Mouse (Mus musculus) limb, embryonic 15.5 days (tissue): Measurements from ENCODE around the gene Cldn34c1. TPM values are rescaled to one million over a fixed set of nuclear protein-coding genes. Genes with fewer than 3 reads are reported as not detected.
"Not testable (repeated sequence)": the region's sequence is repeated elsewhere in the genome, so short reads cannot be mapped to it uniquely, and the experiment has no call there.

ENCODE experiments used
- ATAC-seq: fragments of 200-750 bp; cut with Nextera tagmentation; 2 replicates; pipeline ENCODE4 v1.8.0; 2017; ENCODE audit warnings: low read depth, moderate TSS enrichment; ENCODE audit not compliant: insufficient number of reproducible peaks, low FRiP score, low TSS enrichment
- H3K27ac ChIP-seq: fragments of 300-500 bp; sonication (generic); 2 replicates; pipeline ENCODE4 v1.5.1; 2015; ENCODE audit warnings: moderate library complexity, mild to moderate bottlenecking, inconsistent platforms
- H3K27me3 ChIP-seq: fragments of 300-500 bp; sonication (generic); 2 replicates; pipeline ENCODE4 v1.6.1; 2015; ENCODE audit warnings: inconsistent platforms
- H3K36me3 ChIP-seq: fragments of 300-500 bp; sonication (generic); 2 replicates; pipeline ENCODE4 v1.6.1; 2015; ENCODE audit warnings: inconsistent platforms
- H3K4me1 ChIP-seq: fragments of 300-500 bp; sonication (generic); 2 replicates; pipeline ENCODE4 v1.6.1; 2015; ENCODE audit warnings: inconsistent platforms
- H3K4me2 ChIP-seq: fragments of 300-500 bp; sonication (generic); 2 replicates; pipeline ENCODE4 v1.6.1; 2015; ENCODE audit warnings: mild to moderate bottlenecking, inconsistent platforms
- H3K4me3 ChIP-seq: fragments of 300-500 bp; sonication (generic); 2 replicates; pipeline ENCODE4 v1.5.1; 2015; ENCODE audit warnings: mild to moderate bottlenecking, inconsistent platforms
- H3K9ac ChIP-seq: fragments of 300-500 bp; sonication (generic); 2 replicates; pipeline ENCODE4 v1.6.1; 2015; ENCODE audit warnings: inconsistent platforms
- H3K9me3 ChIP-seq: fragments of 300-500 bp; sonication (generic); 2 replicates; pipeline ENCODE4 v1.6.1; 2016; ENCODE audit warnings: inconsistent platforms
- WGBS: fragments of 180-500 bp; shearing (Covaris S2); methylation state at CpG from one replicate; pipeline ENCODE4 v1.1.7; 2015; 5-methylcytosine and 5-hydroxymethylcytosine counted together
- polyA plus RNA-seq: library from polyadenylated mRNA; unstranded; fragments of >200 nt; fragmentation: Nextera tagmentation; extraction: Ambion mirVana; gene quantifications from 2 replicates; pipeline ENCODE4 v1.2.1, GENCODE M21; 2015

Gene Cldn34c1
- polyA plus RNA-seq: 12.9 and 14.4 TPM in 2 replicates

- peak within 1 kb of the TSS; percentile 52 for H3K4me3 ChIP-seq
- ATAC-seq: peak; percentile 99
- no peaks in the 10 kb centered on the region for H3K4me1 ChIP-seq
- H3K27me3 ChIP-seq: no peaks in the 10 kb centered on the region
- peak within 1 kb of the TSS; percentile 34 for H3K4me2 ChIP-seq
- WGBS: 4% methylated on average over 64 of the region's 66 CpGs
- H3K27ac ChIP-seq: peak within 1 kb of the TSS; percentile 93
- no peaks in the 10 kb centered on the region for H3K36me3 ChIP-seq
- no peaks in the 10 kb centered on the region for H3K9me3 ChIP-seq
- 0 out of 2 replicates have a peak within 1 kb of the TSS, but pooled peaks have one; percentile 26 for H3K9ac ChIP-seq
Measured at GRCm38 (mm10) chrX:123103291-123104260, at the start of gene Cldn34c1. TSS of gene Cldn34c1 (plus strand) at chrX:123103495.

DNA sequence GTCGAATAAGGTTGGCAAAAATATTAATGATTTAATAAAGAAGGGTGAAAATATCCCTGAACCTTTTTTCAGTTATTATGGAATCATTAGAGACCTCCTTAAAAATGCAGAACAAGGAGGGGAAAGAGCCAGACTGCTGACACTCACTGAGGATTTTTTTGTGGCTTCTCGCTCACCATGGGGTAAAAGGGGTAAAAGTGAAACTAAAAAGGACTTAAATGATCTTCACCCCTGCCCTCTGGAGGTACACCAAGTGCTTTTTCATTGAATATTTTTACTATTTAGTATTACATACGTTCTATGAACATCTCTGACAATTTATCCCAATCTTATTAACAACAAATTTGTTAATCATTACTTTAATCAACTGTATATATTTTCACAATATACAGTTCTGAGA, 15.9 kb upstream of the Cldn34c1 start:
- no peaks in the 10 kb centered on the region for H3K4me1 ChIP-seq
- ATAC-seq: no peak
- H3K9me3 ChIP-seq: no peaks in the 10 kb centered on the region
- H3K9ac ChIP-seq: no peak overlapping the region
- no peaks in the 10 kb centered on the region for H3K36me3 ChIP-seq
- no peak overlapping the region for H3K4me2 ChIP-seq
- WGBS: 76% methylated on average over 3 of the region's 3 CpGs
- no peak overlapping the region for H3K27ac ChIP-seq
- H3K4me3 ChIP-seq: no peak overlapping the region
- no peaks in the 10 kb centered on the region for H3K27me3 ChIP-seq

DNA sequence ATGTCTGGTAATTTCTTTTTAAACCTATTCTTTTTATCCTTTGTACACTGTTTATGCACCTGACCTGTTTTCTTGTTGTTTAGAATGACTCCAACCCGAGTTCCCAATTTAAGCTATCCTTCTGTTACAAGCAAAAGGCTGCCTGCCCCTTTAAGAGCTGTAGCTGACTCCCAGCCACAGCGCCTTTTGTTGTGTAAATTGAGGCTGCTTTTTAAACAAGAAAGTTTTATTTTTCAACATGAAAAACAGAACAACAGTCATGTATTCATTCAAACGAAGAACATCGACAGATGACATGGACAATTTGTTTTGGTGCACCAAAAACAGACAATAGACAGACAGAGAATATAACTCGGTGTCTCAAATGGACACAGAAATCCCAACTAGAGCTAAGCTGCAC, 489 bp upstream of the Cldn34c1 start:
- peak overlapping the region; percentile 34 for H3K4me2 ChIP-seq
- ATAC-seq, H3K4me1 ChIP-seq, H3K9ac ChIP-seq, H3K36me3 ChIP-seq, H3K27me3 ChIP-seq, H3K9me3 ChIP-seq: not testable (repeated sequence)
- peak overlapping the region; percentile 93 for H3K27ac ChIP-seq
- H3K4me3 ChIP-seq: peak overlapping the region; percentile 52
- 14% methylated on average over 5 of the region's 5 CpGs for WGBS

DNA sequence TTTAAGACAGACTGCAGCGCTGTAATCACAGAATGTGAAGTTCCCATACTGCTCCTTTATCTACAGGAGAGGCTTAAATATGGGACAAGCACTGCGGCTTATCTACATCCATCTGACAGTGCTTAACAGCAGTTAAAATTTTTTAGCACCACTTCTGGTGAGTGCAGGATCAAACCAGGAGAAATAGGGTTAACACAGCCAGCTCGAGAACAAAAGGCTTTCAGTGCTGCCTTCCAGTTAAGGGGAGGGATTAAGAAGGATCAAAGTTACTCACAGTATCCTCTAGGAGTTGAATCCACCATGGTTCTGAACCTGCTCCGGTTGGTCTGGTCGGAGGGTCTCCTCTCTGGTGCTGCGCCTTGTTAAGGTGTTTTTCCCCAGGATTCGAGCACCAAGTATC, 1.4 kb downstream of the Cldn34c1 start:
- Histone ChIP-seq H3K4me2 (peak overlapping the region; percentile 34), H3K4me3 (peak overlapping the region; percentile 52), H3K27ac (peak overlapping the region; percentile 93; the same call in 1 of the 2 replicates)
- not testable (repeated sequence) for H3K4me1 ChIP-seq, ATAC-seq, H3K9me3 ChIP-seq, H3K27me3 ChIP-seq, H3K9ac ChIP-seq, H3K36me3 ChIP-seq
- WGBS: 14% methylated on average over 7 of the region's 7 CpGs

DNA sequence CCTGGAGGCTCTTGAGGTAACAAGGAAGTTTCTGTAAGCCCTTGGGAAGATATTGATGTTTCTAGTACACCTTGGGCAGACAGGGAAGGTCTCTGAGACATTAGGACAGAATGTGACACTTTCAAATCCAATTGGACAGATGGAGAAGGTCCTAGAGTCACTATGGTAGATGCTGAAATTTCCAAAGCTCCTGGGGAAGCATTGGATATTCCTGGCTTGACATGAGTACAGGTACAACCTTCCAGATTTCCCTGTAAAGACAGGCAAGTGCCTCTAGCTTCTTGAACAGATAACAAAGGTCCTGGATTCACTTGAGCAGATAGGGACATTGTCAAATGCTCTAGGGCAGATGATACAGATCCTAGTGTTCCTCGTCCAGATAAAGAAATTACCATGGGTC, 119.1 kb downstream of the Cldn34c1 start, which contains the start of gene Srsx:
Srsx (minus strand) TSS at position 101 of the 400 bp plus-strand sequence.
- not testable (repeated sequence) for H3K27ac ChIP-seq, H3K4me3 ChIP-seq, H3K4me1 ChIP-seq, H3K9me3 ChIP-seq, H3K36me3 ChIP-seq, ATAC-seq, H3K9ac ChIP-seq, H3K4me2 ChIP-seq, H3K27me3 ChIP-seq
- 60% methylated on average over 1 of the region's 1 CpGs for whole genome bisulfite sequencing

Other genes starting within 250 kb of the Cldn34c1 start
- not detected in 2 replicates for gene Gm17521, start 73.8 kb upstream of the Cldn34c1 start, polyA plus RNA-seq
- not detected in 2 replicates for gene Srsx, start 119.0 kb downstream of the Cldn34c1 start, polyA plus RNA-seq
- gene Gm17577, start 143.4 kb downstream of the Cldn34c1 start, polyA plus RNA-seq: not detected in 2 replicates